Mouse (Mus musculus): ENCODE data around the gene Lao1.

Gene Lao1

DNA sequence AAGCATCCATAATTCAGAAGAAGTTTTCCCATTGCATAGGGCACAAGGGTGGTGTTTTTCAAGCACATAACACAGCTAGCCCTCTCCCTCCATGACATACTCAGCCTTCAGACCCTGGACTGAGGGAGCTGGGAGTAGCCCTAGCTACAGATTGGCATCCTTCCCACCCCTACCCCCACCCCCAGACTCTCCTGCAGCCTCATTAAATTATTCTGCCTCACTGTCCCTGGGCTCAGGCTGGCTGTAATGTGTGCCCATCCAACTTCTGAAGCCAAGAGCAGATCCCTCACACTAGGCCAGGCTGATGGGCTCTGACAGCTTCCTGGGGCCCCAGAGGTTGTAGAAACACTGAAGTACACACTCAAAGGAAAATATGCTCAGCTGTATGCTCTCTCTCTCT, 53.6 kb downstream of the Lao1 start:
- no peak for DNase-seq (ENCODE audit: low spot score in 2 of 2)

GRCm38 (mm10) chr4:119015557-119015956, 54.2 kb downstream of the Lao1 start:
- DNase-seq (ENCODE audit: low spot score in 2 of 2) = no peak

- no peak for DNase-seq (ENCODE audit: low spot score in 2 of 2)
Observed at GRCm38 (mm10) chr4:119017078-119017477, 55.7 kb downstream of the Lao1 start.
